Mouse (Mus musculus): ENCODE results near the gene Apc2.

- TF ChIP-seq CTCF (IDR thresholded peaks at IDR 0.05; ENCODE audit: borderline replicate concordance, control insufficient read depth, extremely low read depth, insufficient read depth, low read length, poor library complexity) (no peak), POLR2A (IDR thresholded peaks at IDR 0.05; ENCODE audit: control insufficient read depth, extremely low read depth, insufficient read depth, low read length, poor library complexity) (no peak)
Measured at GRCm38 (mm10) chr10:80247849-80248248, 47.9 kb upstream of the Apc2 start.
